24 mouse cellular contexts compared by ENCODE assay signal in the genomic region with DNA sequence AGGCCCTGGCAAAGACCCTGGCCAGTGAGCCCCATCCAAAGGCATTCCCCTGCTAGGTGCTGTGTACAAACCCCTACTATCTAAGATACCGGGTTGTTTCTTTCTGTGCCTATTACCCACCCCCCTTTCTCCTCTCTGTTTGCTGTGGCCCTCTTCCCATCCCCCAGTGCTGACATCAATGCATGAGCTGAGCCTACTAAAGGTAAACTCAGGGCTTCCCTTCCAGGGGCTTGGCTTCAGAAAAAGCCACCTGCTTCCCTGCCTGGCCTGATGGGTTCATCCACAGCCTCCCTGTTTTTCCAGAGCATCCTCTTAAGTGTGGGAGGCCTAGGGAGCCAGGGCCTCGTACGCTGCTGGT. TPM values are rescaled to one million over a fixed set of nuclear protein-coding genes. Genes with fewer than 3 reads are reported as not detected.
"Had no signal": no experiment of that assay in that cellular context is flagged by ENCODE, and none has a peak within 500 bp of the region (broad histone marks: within the 10 kb centered on the region; RNA-seq: fewer than 3 reads in every experiment).

No protein-coding gene starts in this region.

- H3K27me3 ChIP-seq: hindbrain, embryonic 12.5 days; intestine, embryonic 15.5 days had no signal

- H3K9ac ChIP-seq: heart, embryonic 12.5 days; hindbrain, embryonic 12.5 days; hindbrain, embryonic 14.5 days; intestine, embryonic 15.5 days; limb, embryonic 12.5 days had no signal

- H3K4me1 ChIP-seq: intestine, embryonic 15.5 days; limb, embryonic 12.5 days had no signal

- H3K36me3 ChIP-seq: heart, embryonic 12.5 days; hindbrain, embryonic 10.5 days; hindbrain, embryonic 12.5 days; intestine, embryonic 15.5 days; limb, embryonic 10.5 days; limb, embryonic 12.5 days had no signal

- H3K4me2 ChIP-seq: heart, embryonic 12.5 days; hindbrain, embryonic 12.5 days; hindbrain, embryonic 14.5 days; intestine, embryonic 15.5 days; limb, embryonic 12.5 days had no signal

- ATAC-seq: hindbrain, embryonic 16.5 days; inflammation-experienced regulatory T-cells, adult 6 months; intestine, embryonic 15.5 days; intestine, postnatal 0 days had no signal

- H3K4me3 ChIP-seq: gastrocnemius, adult 2 months; heart, adult 2 months; heart, embryonic 12.5 days; hindbrain, embryonic 10.5 days; hindbrain, embryonic 12.5 days; intestine, embryonic 15.5 days; layer of hippocampus, adult 2 months; left cerebral cortex, adult 2 months; limb, embryonic 10.5 days; limb, embryonic 12.5 days had no signal

- H3K27ac ChIP-seq: gastrocnemius, adult 2 months; heart, adult 2 months; hindbrain, embryonic 10.5 days; hindbrain, embryonic 12.5 days; hindbrain, embryonic 14.5 days; intestine, embryonic 15.5 days; layer of hippocampus, adult 2 months; left cerebral cortex, adult 2 months; limb, embryonic 10.5 days; limb, embryonic 12.5 days had no signal

- H3K9me3 ChIP-seq: heart, embryonic 12.5 days; hindbrain, embryonic 10.5 days; hindbrain, embryonic 12.5 days; intestine, embryonic 15.5 days; limb, embryonic 10.5 days; limb, embryonic 12.5 days had no signal

- DNase-seq: gastrocnemius, adult 2 months; gastrocnemius, postnatal 10 days; gastrocnemius, postnatal 25 days; heart, adult 2 months; heart, postnatal 10 days; heart, postnatal 4 days; kidney, adult 18-20 months; kidney, adult 8-10 months; kidney, postnatal 10 days; kidney, postnatal 25 days; kidney, postnatal 4 days; liver had no signal

RNA-seq across cellular contexts. Expression of gene Kcnc4, which starts 42.1 kb away (rescaled TPM):
- polyA plus RNA-seq: inflammation-experienced regulatory T-cells, adult 6 months; limb, embryonic 10.5 days; limb, embryonic 12.5 days had no signal
